Mouse (Mus musculus): ENCODE data around the gene Syt12. TPM values are rescaled to one million over a fixed set of nuclear protein-coding genes. Genes with fewer than 3 reads are reported as not detected.

Syt12 gene
- polyA plus RNA-seq, 1 experiment from 2014 or later: not detected

Other genes starting within 250 kb of the Syt12 start
- gene Pold4, start 245.5 kb downstream of the Syt12 start, polyA plus RNA-seq (2018): 33.8 to 76.3 TPM (median 47.8 TPM) in 3 replicates
- gene Ssh3, start 208.3 kb downstream of the Syt12 start, polyA plus RNA-seq (2018): 32.6 to 83.1 TPM (median 36.6 TPM) in 3 replicates
- 3.2 to 8.1 TPM (median 5.6 TPM) in 3 replicates for gene Ankrd13d, start 194.3 kb downstream of the Syt12 start, polyA plus RNA-seq (2018)
- gene Grk2, start 171.2 kb downstream of the Syt12 start, polyA plus RNA-seq (2018): 131 to 143 TPM (median 139 TPM) in 3 replicates
- 30.1 to 62.8 TPM (median 39.7 TPM) in 3 replicates for gene Kdm2a, start 79.2 kb downstream of the Syt12 start, polyA plus RNA-seq (2018)
- 4.4 to 12.0 TPM (median 6.0 TPM) in 3 replicates for gene Rhod, start 38.0 kb downstream of the Syt12 start, polyA plus RNA-seq (2018)
- not detected in 3 replicates for gene 2010003K11Rik, start 21.1 kb upstream of the Syt12 start, polyA plus RNA-seq (2018)
- gene Pcx, start 33.0 kb upstream of the Syt12 start, polyA plus RNA-seq (2018): 0.35 to 0.94 TPM (median 0.49 TPM) in 3 replicates
- gene Lrfn4, start 138.2 kb upstream of the Syt12 start, polyA plus RNA-seq (2018): 0.61 to 2.0 TPM (median 1.0 TPM) in 3 replicates
- 11.3 to 29.4 TPM (median 20.2 TPM) in 3 replicates for gene Rce1, start 148.2 kb upstream of the Syt12 start, polyA plus RNA-seq (2018)
- gene Gm960, start 221.2 kb upstream of the Syt12 start, polyA plus RNA-seq (2018): not detected in 3 replicates
- 0.05 to 0.11 TPM (median 0.10 TPM) in 3 replicates for gene Sptbn2, start 233.7 kb upstream of the Syt12 start, polyA plus RNA-seq (2018)

Data from macrophage (primary cell).